ENCODE assay signal across 12 mouse cellular contexts in genomic region chr8:114777271-114777980, GRCm38 (mm10).
A peak's percentile ranks its signal among the peaks of the same experiment; 100 is the strongest.
DNase-seq lines count a peak whose midpoint lies in the region; ATAC-seq lines count a peak whose summit lies in the region.
"Had no signal": no experiment of that assay in that cellular context is flagged by ENCODE, and none has a peak within 500 bp of the region (broad histone marks: within the 10 kb centered on the region; RNA-seq: fewer than 3 reads in every experiment).

No protein-coding gene starts in this region.

- WGBS in hindbrain, embryonic 13.5 days, result 54% methylated on average over 10 of the region's 10 CpGs

- peak; percentile 27 for DNase-seq in adrenal gland, postnatal 14 days
- no peak for DNase-seq in adrenal gland, postnatal 25 days
- DNase-seq in ovary, adult 18-20 months (ENCODE audit: low spot score), result peak; percentile 17
- DNase-seq in ovary, postnatal 10 days (ENCODE audit: low spot score), result no peak
- DNase-seq in kidney, postnatal 4 days, result peak; percentile 17 to 58
- no peak for DNase-seq in left cerebral cortex, postnatal 4 days
- DNase-seq in gastrocnemius, adult 18-20 months (ENCODE audit: low spot score), result no peak
- DNase-seq: embryo, embryonic 11 days; thymus, postnatal 25 days had no signal

- H3K4me1 ChIP-seq in hindbrain, embryonic 13.5 days (replicated peaks), result peaks cover 45% of the 10 kb centered on the region

- no peak overlapping the region for H3K27ac ChIP-seq in hindbrain, embryonic 13.5 days
- H3K27ac ChIP-seq: forebrain, embryonic 15.5 days; macrophage had no signal

- no peak for ATAC-seq in hindbrain, embryonic 13.5 days (ENCODE audit: low FRiP score)
- ATAC-seq: forebrain, embryonic 15.5 days had no signal

- no peaks in the 10 kb centered on the region; the same call in 1 of the 2 replicates for H3K27me3 ChIP-seq in hindbrain, embryonic 13.5 days

- no peaks in the 10 kb centered on the region for H3K9me3 ChIP-seq in hindbrain, embryonic 13.5 days
- H3K9me3 ChIP-seq: forebrain, embryonic 15.5 days had no signal

- H3K9ac ChIP-seq in hindbrain, embryonic 13.5 days, result no peak overlapping the region
- H3K9ac ChIP-seq: forebrain, embryonic 15.5 days had no signal

- H3K4me3 ChIP-seq in hindbrain, embryonic 13.5 days, result no peak overlapping the region
- H3K4me3 ChIP-seq: forebrain, embryonic 15.5 days had no signal

- intact Hi-C loops in left cerebral cortex, postnatal 4 days (cut with DNase I), result no loop called here

- no peaks in the 10 kb centered on the region for H3K36me3 ChIP-seq in hindbrain, embryonic 13.5 days
- H3K36me3 ChIP-seq: forebrain, embryonic 15.5 days had no signal

- H3K4me2 ChIP-seq in hindbrain, embryonic 13.5 days, result no peak overlapping the region
- H3K4me2 ChIP-seq: forebrain, embryonic 15.5 days had no signal

Comparison
In these comparisons a context has a peak if more than half of its experiments do, and no peak if none do; other contexts are left out.
1. DNase-seq: peak in adrenal gland, postnatal 14 days (single experiment), ovary, adult 18-20 months (single experiment) and kidney, postnatal 4 days (2 of 2); none in adrenal gland, postnatal 25 days (single experiment), ovary, postnatal 10 days (single experiment), left cerebral cortex, postnatal 4 days (single experiment) and gastrocnemius, adult 18-20 months (single experiment).